Comparison of ENCODE assay signal across 8 mouse cellular contexts in the genomic region with DNA sequence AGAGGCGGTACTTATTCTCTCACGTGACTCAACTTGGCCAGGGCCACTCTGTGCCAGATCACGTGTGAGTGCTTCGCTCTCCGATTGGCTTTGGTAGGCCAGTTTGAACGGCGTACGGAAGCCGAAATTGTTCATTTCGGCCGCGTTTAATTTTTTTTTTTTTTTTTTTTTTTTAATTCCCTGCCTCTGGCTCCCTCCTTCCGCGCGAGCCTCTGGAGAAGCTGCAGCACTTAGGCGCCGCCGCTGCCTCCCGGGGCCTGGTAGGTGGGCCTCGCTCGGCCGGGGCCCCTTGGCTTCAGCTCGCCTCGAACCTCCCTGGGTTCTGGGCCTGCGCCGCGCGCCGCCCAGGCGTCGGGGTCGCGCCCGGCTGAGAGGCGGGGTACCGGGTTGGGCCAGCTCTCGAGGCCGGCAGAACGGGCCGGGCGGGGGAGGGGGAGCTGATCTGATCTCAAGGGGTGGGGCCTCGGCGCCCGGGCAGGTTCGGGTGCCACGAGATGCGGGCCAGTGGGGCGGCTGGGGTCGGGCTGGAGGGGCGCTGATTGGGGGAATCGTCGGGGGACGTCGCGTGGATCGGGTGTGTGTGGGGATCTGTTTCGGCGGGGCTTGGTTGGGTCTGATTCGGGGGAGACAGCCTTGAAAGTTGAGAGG. TPM values are rescaled to one million over a fixed set of nuclear protein-coding genes. Genes with fewer than 3 reads are reported as not detected.
DNase-seq lines count a peak whose midpoint lies in the region; ATAC-seq and TF ChIP-seq lines count a peak whose summit lies in the region.

Tnpo2 (plus strand) TSS at position 198 of the 648 bp plus-strand sequence.

- peak within 1 kb of the TSS; percentile 94 for H3K4me3 ChIP-seq in E14TG2a.4 (replicated peaks; ENCODE audit: low read length)
- peak within 1 kb of the TSS; percentile 83 for H3K4me3 ChIP-seq in forebrain, embryonic 12.5 days (replicated peaks)
- H3K4me3 ChIP-seq in heart, postnatal 0 days (ENCODE audit: low read depth, low read length): peak within 1 kb of the TSS; percentile 76
- peak within 1 kb of the TSS; percentile 76 for H3K4me3 ChIP-seq in liver, embryonic 16.5 days (ENCODE audit: low read depth, low read length)
- peak within 1 kb of the TSS; percentile 76 for H3K4me3 ChIP-seq in neural tube, embryonic 13.5 days
- peak within 1 kb of the TSS; percentile 91 for H3K4me3 ChIP-seq in testis, adult 2 months (ENCODE audit: control insufficient read depth, low read depth, low read length)

- peaks cover 71% of the 10 kb centered on the region for H3K4me1 ChIP-seq in E14TG2a.4 (replicated peaks; ENCODE audit: low read depth, low read length)
- H3K4me1 ChIP-seq in forebrain, embryonic 12.5 days: peaks cover 41% of the 10 kb centered on the region
- peaks cover 14% of the 10 kb centered on the region for H3K4me1 ChIP-seq in heart, postnatal 0 days (ENCODE audit: control insufficient read depth, insufficient read depth)
- peaks cover 53% of the 10 kb centered on the region for H3K4me1 ChIP-seq in liver, embryonic 16.5 days (ENCODE audit: control insufficient read depth, low read depth, low read length)
- peaks cover 29% of the 10 kb centered on the region for H3K4me1 ChIP-seq in neural tube, embryonic 13.5 days (replicated peaks)
- peaks cover 13% of the 10 kb centered on the region for H3K4me1 ChIP-seq in testis, adult 2 months (ENCODE audit: control insufficient read depth, insufficient read depth, low read length)

- no peak for TF ChIP-seq EP300 in heart, postnatal 0 days (IDR thresholded peaks at IDR 0.05; ENCODE audit: low read depth)

- H3K4me2 ChIP-seq in forebrain, embryonic 12.5 days: peak within 1 kb of the TSS; percentile 96
- H3K4me2 ChIP-seq in heart, postnatal 0 days (ENCODE audit: low read depth, low read length): peak within 1 kb of the TSS; percentile 97
- peak within 1 kb of the TSS; percentile 90 for H3K4me2 ChIP-seq in liver, embryonic 16.5 days (ENCODE audit: low read depth, low read length)
- peak within 1 kb of the TSS; percentile 99 for H3K4me2 ChIP-seq in neural tube, embryonic 13.5 days

- H3K27ac ChIP-seq in forebrain, embryonic 12.5 days: peak within 1 kb of the TSS; percentile 100
- H3K27ac ChIP-seq in heart, postnatal 0 days (ENCODE audit: low read depth): peak within 1 kb of the TSS; percentile 96
- H3K27ac ChIP-seq in liver, embryonic 16.5 days (ENCODE audit: low read length): peak within 1 kb of the TSS; percentile 97
- peak within 1 kb of the TSS; percentile 99 for H3K27ac ChIP-seq in neural tube, embryonic 13.5 days (replicated peaks)
- H3K27ac ChIP-seq in testis, adult 2 months (ENCODE audit: control insufficient read depth, insufficient read depth, low read depth, low read length): peak within 1 kb of the TSS; percentile 88

- ATAC-seq in forebrain, embryonic 12.5 days (ENCODE audit: low FRiP score): peak; percentile 94
- ATAC-seq in heart, postnatal 0 days (ENCODE audit: insufficient read depth, low read depth): peak; percentile 95
- peak; percentile 91 for ATAC-seq in liver, embryonic 16.5 days (ENCODE audit: low read depth)
- peak; percentile 93 for ATAC-seq in neural tube, embryonic 13.5 days (ENCODE audit: low read depth)

- under 1% methylated on average over 59 of the region's 59 CpGs for WGBS in forebrain, embryonic 12.5 days
- under 1% methylated on average over 59 of the region's 59 CpGs for whole genome bisulfite sequencing in heart, postnatal 0 days
- under 1% methylated on average over 58 of the region's 59 CpGs for WGBS in liver, embryonic 16.5 days (ENCODE audit: insufficient replicate concordance)
- WGBS in neural tube, embryonic 13.5 days: 1% methylated on average over 59 of the region's 59 CpGs

- H3K9me3 ChIP-seq in E14TG2a.4 (ENCODE audit: low read length): no peaks in the 10 kb centered on the region
- H3K9me3 ChIP-seq in forebrain, embryonic 12.5 days: no peaks in the 10 kb centered on the region
- no peaks in the 10 kb centered on the region for H3K9me3 ChIP-seq in heart, postnatal 0 days (replicated peaks; ENCODE audit: control insufficient read depth, low read length)
- H3K9me3 ChIP-seq in liver, embryonic 16.5 days (replicated peaks; ENCODE audit: control insufficient read depth, low read length): no peaks in the 10 kb centered on the region
- H3K9me3 ChIP-seq in neural tube, embryonic 13.5 days: no peaks in the 10 kb centered on the region

- H3K9ac ChIP-seq in forebrain, embryonic 12.5 days: peak within 1 kb of the TSS; percentile 96
- peak within 1 kb of the TSS; percentile 94 for H3K9ac ChIP-seq in heart, postnatal 0 days (replicated peaks; ENCODE audit: low read depth, low read length)
- peak within 1 kb of the TSS; percentile 90 for H3K9ac ChIP-seq in liver, embryonic 16.5 days (ENCODE audit: low read depth, low read length)
- H3K9ac ChIP-seq in neural tube, embryonic 13.5 days: peak within 1 kb of the TSS; percentile 93

- no peak for TF ChIP-seq CTCF in E14TG2a.4 (conservative IDR thresholded peaks at IDR 0.05; ENCODE audit: low read length)
- TF ChIP-seq CTCF in heart, postnatal 0 days (IDR thresholded peaks at IDR 0.05; ENCODE audit: low read depth): no peak
- TF ChIP-seq CTCF in testis, adult 2 months (IDR thresholded peaks at IDR 0.05; ENCODE audit: control insufficient read depth, insufficient read depth, insufficient replicate concordance, low read depth, low read length): no peak

- peak; percentile 95 for DNase-seq in c-Kit-positive CD71-positive TER-119-positive erythroid progenitor cells, embryonic 14.5 days (ENCODE audit: low spot score)
- DNase-seq in heart, postnatal 0 days (ENCODE audit: low spot score): peak; percentile 98
- peak; percentile 90 to 95 for DNase-seq in kidney, postnatal 4 days

- peak; percentile 61 for TF ChIP-seq POLR2A in testis, adult 2 months (IDR thresholded peaks at IDR 0.05; ENCODE audit: control insufficient read depth, low read depth, low read length)

- H3K36me3 ChIP-seq in E14TG2a.4 (ENCODE audit: insufficient read depth, low read length): peaks cover 56% of the 10 kb centered on the region
- peaks cover 46% of the 10 kb centered on the region for H3K36me3 ChIP-seq in forebrain, embryonic 12.5 days (replicated peaks)
- H3K36me3 ChIP-seq in heart, postnatal 0 days (replicated peaks; ENCODE audit: control insufficient read depth, insufficient read depth, low read length): peaks cover 27% of the 10 kb centered on the region
- peaks cover 33% of the 10 kb centered on the region for H3K36me3 ChIP-seq in liver, embryonic 16.5 days (ENCODE audit: control insufficient read depth, insufficient read depth)
- H3K36me3 ChIP-seq in neural tube, embryonic 13.5 days: peaks cover 28% of the 10 kb centered on the region
- no peaks in the 10 kb centered on the region; the same call in 1 of the 2 replicates for H3K36me3 ChIP-seq in testis, adult 2 months (ENCODE audit: control insufficient read depth, insufficient read depth, low read length)

- H3K27me3 ChIP-seq in E14TG2a.4 (ENCODE audit: insufficient read depth, low read length): no peaks in the 10 kb centered on the region
- no peaks in the 10 kb centered on the region for H3K27me3 ChIP-seq in forebrain, embryonic 12.5 days
- no peaks in the 10 kb centered on the region for H3K27me3 ChIP-seq in heart, postnatal 0 days (ENCODE audit: control insufficient read depth, insufficient read depth, low read length)
- H3K27me3 ChIP-seq in liver, embryonic 16.5 days (ENCODE audit: control insufficient read depth, insufficient read depth, low read depth, low read length): no peaks in the 10 kb centered on the region
- H3K27me3 ChIP-seq in neural tube, embryonic 13.5 days: no peaks in the 10 kb centered on the region
- H3K27me3 ChIP-seq in testis, adult 2 months (ENCODE audit: control insufficient read depth, insufficient read depth, low read length): no peaks in the 10 kb centered on the region

RNA-seq across cellular contexts. Expression of gene Tnpo2, which starts in this region (rescaled TPM):
- polyA plus RNA-seq in forebrain, embryonic 12.5 days (2016; fragmentation: Nextera tagmentation; extraction: Ambion mirVana): 45.1 and 50.7 TPM in 2 replicates
- total RNA-seq in heart, postnatal 0 days (2014; rRNA removed; ENCODE audit: low replicate concordance): 27.4 and 34.8 TPM in 2 replicates
- 11.5 and 13.0 TPM in 2 replicates for polyA plus RNA-seq in heart, postnatal 0 days (2015; fragmentation: Nextera tagmentation; extraction: Ambion mirVana)
- 17.7 and 17.8 TPM in 2 replicates for polyA plus RNA-seq in liver, embryonic 16.5 days (2015; fragmentation: Nextera tagmentation; extraction: Ambion mirVana)
- 49.0 and 52.7 TPM in 2 replicates for polyA plus RNA-seq in neural tube, embryonic 13.5 days (2015; fragmentation: Nextera tagmentation; extraction: Ambion mirVana)
- polyA plus RNA-seq in testis, adult 2 months (2012; rRNA removed): 44.7 and 44.9 TPM in 2 replicates

Comparison
In these comparisons a context has a peak if more than half of its experiments do, and no peak if none do; other contexts are left out.
1. Peak in every context shown above with its lines: DNase-seq, ATAC-seq, H3K4me3 ChIP-seq and H3K27ac ChIP-seq.